Mouse (Mus musculus) lung, adult 2 months (tissue): Measurements from ENCODE around the gene Rsl1d1.

Source experiments
- CTCF ChIP-seq: fragments of 200-500 bp; IDR thresholded peaks from 2 replicates; pipeline ENCODE4 v1.5.1; 2011; ENCODE audit warnings: mild to moderate bottlenecking, low read length, control low read depth; ENCODE audit not compliant: insufficient read depth
- POLR2A ChIP-seq: fragments of 200-500 bp; IDR thresholded peaks from 2 replicates; pipeline ENCODE4 v1.6.1; 2011; ENCODE audit warnings: low read depth, mild to moderate bottlenecking, control low read depth, low read length, borderline replicate concordance; ENCODE audit errors: extremely low read depth

- no peak for TF ChIP-seq POLR2A
- no peak for TF ChIP-seq CTCF
These were observed 39.3 kb upstream of the Rsl1d1 start for GRCm38 (mm10) chr16:11242401-11242800.
